Mouse (Mus musculus) cerebellum, adult 2 months (tissue): ENCODE measurements at regions not wholly inside any gene's neighbourhood (a gene's known extent, or its start where the extent isn't known, plus 50 kb on each side); places are given as distances from the start of the nearest gene placed in this dataset.

Source experiments
- CTCF ChIP-seq: fragments of 200-500 bp; IDR thresholded peaks from 2 replicates; pipeline ENCODE4 v1.5.1; 2011; ENCODE audit warnings: low read depth, mild to moderate bottlenecking, control low read depth, low read length, moderate library complexity, borderline replicate concordance; ENCODE audit not compliant: insufficient read depth
- POLR2A ChIP-seq: fragments of 200-500 bp; IDR thresholded peaks from 2 replicates; pipeline ENCODE4 v1.6.1; 2011; ENCODE audit warnings: low read length, control low read depth, borderline replicate concordance; ENCODE audit not compliant: insufficient read depth

DNA sequence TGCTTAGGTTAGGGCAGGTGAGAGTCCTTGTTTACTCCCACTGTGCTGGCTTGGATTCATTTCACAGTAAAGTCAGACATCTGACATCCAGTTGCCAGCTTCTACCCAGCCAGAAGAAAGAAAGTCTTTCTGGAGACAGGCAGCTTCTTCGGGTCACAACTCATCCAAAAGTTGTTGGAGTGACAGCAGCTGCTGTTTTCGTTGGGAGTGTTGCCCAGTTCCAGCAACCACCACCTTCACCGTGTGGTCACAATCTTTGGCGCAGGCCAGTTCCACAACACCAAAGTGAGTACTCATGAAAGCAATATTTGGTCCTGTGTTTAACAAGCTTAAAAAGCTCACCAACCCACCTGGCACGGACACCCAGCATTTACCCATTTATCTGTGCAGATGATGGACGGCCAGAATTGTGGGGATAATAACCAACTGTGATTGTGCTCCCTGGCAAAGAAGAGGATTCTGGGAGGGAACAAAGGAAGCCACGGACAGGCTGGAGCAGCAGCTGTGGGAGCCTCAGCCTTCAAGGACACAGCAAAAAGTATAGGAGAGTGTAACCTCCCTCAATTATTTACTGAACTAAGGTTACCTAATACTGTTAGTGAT, 134.5 kb downstream of the Cand1 start:
- no peak for TF ChIP-seq CTCF
- TF ChIP-seq POLR2A, result no peak
